Comparison of ENCODE assay signal across 13 mouse cellular contexts in the genomic region with DNA sequence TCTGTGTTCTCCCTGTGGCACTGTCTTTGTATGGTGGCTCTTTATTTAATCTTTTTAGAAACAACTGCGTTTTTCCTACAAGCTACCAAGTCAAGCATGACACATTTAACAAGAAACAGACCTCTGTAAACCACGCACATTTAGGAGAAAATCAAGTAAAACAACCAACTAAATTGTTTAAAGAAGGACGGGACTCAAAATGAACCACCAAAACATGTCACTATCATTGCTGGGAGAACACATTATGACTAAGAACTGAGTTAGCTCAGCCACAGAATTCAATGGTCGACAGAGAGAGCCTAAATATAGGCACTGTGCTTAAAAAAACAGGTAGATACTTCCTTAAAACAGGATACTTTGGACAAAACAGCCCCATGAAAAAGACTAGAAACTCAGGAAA. TPM values are rescaled to one million over a fixed set of nuclear protein-coding genes. Genes with fewer than 3 reads are reported as not detected.
A peak's percentile ranks its signal among the peaks of the same experiment; 100 is the strongest.
DNase-seq lines count a peak whose midpoint lies in the region; ATAC-seq and TF ChIP-seq lines count a peak whose summit lies in the region.
"Had no signal": no experiment of that assay in that cellular context is flagged by ENCODE, and none has a peak within 500 bp of the region (broad histone marks: within the 10 kb centered on the region; RNA-seq: fewer than 3 reads in every experiment).

No protein-coding gene starts in this region.

- WGBS in heart, embryonic 10.5 days, result 47% methylated on average over 4 of the region's 4 CpGs
- WGBS in lung, embryonic 14.5 days, result 60% methylated on average over 4 of the region's 4 CpGs
- 38% methylated on average over 4 of the region's 4 CpGs for WGBS in heart, postnatal 0 days

- no peaks in the 10 kb centered on the region for H3K9me3 ChIP-seq in heart, embryonic 10.5 days
- no peaks in the 10 kb centered on the region for H3K9me3 ChIP-seq in lung, embryonic 14.5 days (ENCODE audit: low read depth, low read length)
- no peaks in the 10 kb centered on the region for H3K9me3 ChIP-seq in heart, postnatal 0 days (replicated peaks; ENCODE audit: control insufficient read depth, low read length)
- H3K9me3 ChIP-seq: heart, embryonic 15.5 days; neural tube, embryonic 12.5 days had no signal

- no peak for ATAC-seq in lung, embryonic 14.5 days (ENCODE audit: insufficient read depth)
- ATAC-seq in heart, postnatal 0 days (ENCODE audit: insufficient read depth, low read depth), result no peak

- H3K27me3 ChIP-seq in heart, embryonic 10.5 days (ENCODE audit: insufficient read depth, poor library complexity, severe bottlenecking), result no peaks in the 10 kb centered on the region
- no peaks in the 10 kb centered on the region for H3K27me3 ChIP-seq in lung, embryonic 14.5 days (ENCODE audit: insufficient read depth, low read length)
- H3K27me3 ChIP-seq in heart, postnatal 0 days (ENCODE audit: control insufficient read depth, insufficient read depth, low read length), result no peaks in the 10 kb centered on the region
- H3K27me3 ChIP-seq: heart, embryonic 15.5 days; neural tube, embryonic 12.5 days had no signal

- H3K9ac ChIP-seq in lung, embryonic 14.5 days, result no peak overlapping the region
- H3K9ac ChIP-seq in heart, postnatal 0 days (replicated peaks; ENCODE audit: low read depth, low read length), result no peak overlapping the region
- H3K9ac ChIP-seq: heart, embryonic 15.5 days; neural tube, embryonic 12.5 days had no signal

- intact Hi-C loops in heart, postnatal 25 days (cut with DNase I), result no loop called here

- no peak overlapping the region; the same call in 1 of the 2 replicates for H3K4me2 ChIP-seq in lung, embryonic 14.5 days
- H3K4me2 ChIP-seq in heart, postnatal 0 days (ENCODE audit: low read depth, low read length), result no peak overlapping the region
- H3K4me2 ChIP-seq: heart, embryonic 15.5 days; neural tube, embryonic 12.5 days had no signal

- peak overlapping the region; percentile 83 for H3K27ac ChIP-seq in heart, embryonic 10.5 days
- H3K27ac ChIP-seq in lung, embryonic 14.5 days (ENCODE audit: low read depth), result peak overlapping the region; percentile 3; the same call in 1 of the 2 replicates
- peak overlapping the region; percentile 89 for H3K27ac ChIP-seq in heart, postnatal 0 days (ENCODE audit: low read depth)
- H3K27ac ChIP-seq: neural tube, embryonic 12.5 days had no signal

- TF ChIP-seq EP300 in heart, postnatal 0 days (IDR thresholded peaks at IDR 0.05; ENCODE audit: low read depth), result no peak

- peaks cover 78% of the 10 kb centered on the region for H3K4me1 ChIP-seq in heart, embryonic 10.5 days
- H3K4me1 ChIP-seq in lung, embryonic 14.5 days (ENCODE audit: insufficient read depth), result peaks cover 5% of the 10 kb centered on the region; the same call in 1 of the 2 replicates
- peaks cover 71% of the 10 kb centered on the region for H3K4me1 ChIP-seq in heart, postnatal 0 days (ENCODE audit: control insufficient read depth, insufficient read depth)
- H3K4me1 ChIP-seq: neural tube, embryonic 12.5 days had no signal

- DNase-seq in heart, embryonic 10.5 days (ENCODE audit: low spot score), result peak; percentile 31
- DNase-seq in heart, postnatal 25 days (ENCODE audit: low spot score), result no peak
- DNase-seq in lung, embryonic 14.5 days, result no peak
- DNase-seq in lung, postnatal 36 days, result no peak
- peak; percentile 5 for DNase-seq in heart, postnatal 0 days (ENCODE audit: low spot score)
- no peak for DNase-seq in ovary, postnatal 10 days (ENCODE audit: low spot score)
- DNase-seq in adrenal gland, postnatal 25 days, result no peak
- DNase-seq: cerebellum, postnatal 36 days; kidney, postnatal 4 days; midbrain, embryonic 14.5 days; retina, postnatal 1 day had no signal

- TF ChIP-seq CTCF in lung, embryonic 14.5 days (IDR thresholded peaks at IDR 0.05; ENCODE audit: low read depth), result no peak
- TF ChIP-seq CTCF in heart, postnatal 0 days (IDR thresholded peaks at IDR 0.05; ENCODE audit: low read depth), result no peak

- H3K36me3 ChIP-seq in heart, embryonic 10.5 days, result no peaks in the 10 kb centered on the region
- H3K36me3 ChIP-seq in lung, embryonic 14.5 days (ENCODE audit: insufficient read depth), result 0 out of 2 replicates have a peak, but pooled peaks cover 3% of the 10 kb centered on the region
- no peaks in the 10 kb centered on the region for H3K36me3 ChIP-seq in heart, postnatal 0 days (replicated peaks; ENCODE audit: control insufficient read depth, insufficient read depth, low read length)
- H3K36me3 ChIP-seq: heart, embryonic 15.5 days; neural tube, embryonic 12.5 days had no signal

- no peak overlapping the region for H3K4me3 ChIP-seq in heart, embryonic 10.5 days
- H3K4me3 ChIP-seq in lung, embryonic 14.5 days (ENCODE audit: low read depth, low read length), result no peak overlapping the region
- no peak overlapping the region for H3K4me3 ChIP-seq in heart, postnatal 0 days (ENCODE audit: low read depth, low read length)
- H3K4me3 ChIP-seq: heart, embryonic 15.5 days; neural tube, embryonic 12.5 days had no signal

RNA-seq across cellular contexts. Expression of gene Trak2, which starts 20.2 kb away (rescaled TPM):
- polyA plus RNA-seq in heart, embryonic 10.5 days (2016; fragmentation: Nextera tagmentation; extraction: Ambion mirVana), result 19.6 and 34.1 TPM in 2 replicates
- 100 to 1,000 TPM; 185 to 192 TPM for total RNA-seq in heart, postnatal 25 days (2021)
- 15.4 and 16.6 TPM in 2 replicates for polyA plus RNA-seq in lung, embryonic 14.5 days (2014; fragmentation: Nextera tagmentation; extraction: Ambion mirVana)
- 87.2 and 117 TPM in 2 replicates for total RNA-seq in heart, postnatal 0 days (2014; rRNA removed; ENCODE audit: low replicate concordance)
- 26.9 and 32.7 TPM in 2 replicates for polyA plus RNA-seq in heart, postnatal 0 days (2015; fragmentation: Nextera tagmentation; extraction: Ambion mirVana)
- total RNA-seq in adrenal gland, postnatal 25 days (2021), result 49.7 and 50.2 TPM in 2 replicates

RNA-seq across cellular contexts. Expression of gene Stradb, which starts 20.3 kb away (rescaled TPM):
- 22.8 and 23.8 TPM in 2 replicates for polyA plus RNA-seq in heart, embryonic 10.5 days (2016; fragmentation: Nextera tagmentation; extraction: Ambion mirVana)
- total RNA-seq in heart, postnatal 25 days (2021), result 10 to 100 TPM; 55.0 to 57.1 TPM
- 23.7 and 25.9 TPM in 2 replicates for polyA plus RNA-seq in lung, embryonic 14.5 days (2014; fragmentation: Nextera tagmentation; extraction: Ambion mirVana)
- total RNA-seq in heart, postnatal 0 days (2014; rRNA removed; ENCODE audit: low replicate concordance), result 9.7 and 22.7 TPM in 2 replicates
- 25.1 and 27.4 TPM in 2 replicates for polyA plus RNA-seq in heart, postnatal 0 days (2015; fragmentation: Nextera tagmentation; extraction: Ambion mirVana)
- 32.1 and 41.8 TPM in 2 replicates for total RNA-seq in adrenal gland, postnatal 25 days (2021)

Comparison
In these comparisons a context has a peak if more than half of its experiments do, and no peak if none do; other contexts are left out.
1. DNase-seq: peak in heart, embryonic 10.5 days (single experiment) and heart, postnatal 0 days (single experiment); none in heart, postnatal 25 days (single experiment), lung, embryonic 14.5 days (single experiment), lung, postnatal 36 days (single experiment), ovary, postnatal 10 days (single experiment) and adrenal gland, postnatal 25 days (single experiment).
2. H3K27ac ChIP-seq: peak in every context shown above with its lines; median percentile 89 in heart, postnatal 0 days; 83 in heart, embryonic 10.5 days; 3 in lung, embryonic 14.5 days.